Mouse (Mus musculus) embryonic facial prominence, embryonic 10.5 days (tissue): Measurements from ENCODE around the gene Irf1. TPM values are rescaled to one million over a fixed set of nuclear protein-coding genes. Genes with fewer than 3 reads are reported as not detected.
A peak's percentile ranks its signal among the peaks of the same experiment; 100 is the strongest.

Source experiments
- DNase-seq: peaks from one replicate; pipeline ENCODE4 v3.0.0-alpha.2; 2017; ENCODE audit warnings: low spot score
- H3K27ac ChIP-seq: fragments of 300-500 bp; sonication (generic); replicated peaks from 2 replicates; pipeline ENCODE4 v1.5.1; 2016; ENCODE audit warnings: mild to moderate bottlenecking
- H3K27me3 ChIP-seq: fragments of 300-500 bp; sonication (generic); replicated peaks from 2 replicates; pipeline ENCODE4 v1.6.1; 2016; ENCODE audit warnings: low read depth, mild to moderate bottlenecking; ENCODE audit not compliant: poor library complexity, severe bottlenecking
- H3K36me3 ChIP-seq: fragments of 300-500 bp; sonication (generic); replicated peaks from 2 replicates; pipeline ENCODE4 v1.6.1; 2016; ENCODE audit warnings: mild to moderate bottlenecking, moderate library complexity
- H3K4me1 ChIP-seq: fragments of 300-500 bp; sonication (generic); 2 replicates; pipeline ENCODE4 v1.6.1; 2016
- H3K4me3 ChIP-seq: fragments of 300-500 bp; sonication (generic); 2 replicates; pipeline ENCODE4 v1.5.1; 2016; ENCODE audit warnings: mild to moderate bottlenecking, moderate library complexity
- H3K9me3 ChIP-seq: fragments of 300-500 bp; sonication (generic); 2 replicates; pipeline ENCODE4 v1.6.1; 2016; ENCODE audit warnings: mild to moderate bottlenecking
- WGBS: fragments of 180-500 bp; shearing (Covaris S2); methylation state at CpG from one replicate; pipeline ENCODE4 v1.1.7; 2016; 5-methylcytosine and 5-hydroxymethylcytosine counted together
- polyA plus RNA-seq: library from polyadenylated mRNA; unstranded; fragments of >200 nt; fragmentation: Nextera tagmentation; extraction: Ambion mirVana; gene quantifications from 2 replicates; pipeline ENCODE4 v1.2.1, GENCODE M21; 2016

Irf1 gene
- polyA plus RNA-seq, 1 experiment from 2014 or later, result 7.0 TPM

DNA sequence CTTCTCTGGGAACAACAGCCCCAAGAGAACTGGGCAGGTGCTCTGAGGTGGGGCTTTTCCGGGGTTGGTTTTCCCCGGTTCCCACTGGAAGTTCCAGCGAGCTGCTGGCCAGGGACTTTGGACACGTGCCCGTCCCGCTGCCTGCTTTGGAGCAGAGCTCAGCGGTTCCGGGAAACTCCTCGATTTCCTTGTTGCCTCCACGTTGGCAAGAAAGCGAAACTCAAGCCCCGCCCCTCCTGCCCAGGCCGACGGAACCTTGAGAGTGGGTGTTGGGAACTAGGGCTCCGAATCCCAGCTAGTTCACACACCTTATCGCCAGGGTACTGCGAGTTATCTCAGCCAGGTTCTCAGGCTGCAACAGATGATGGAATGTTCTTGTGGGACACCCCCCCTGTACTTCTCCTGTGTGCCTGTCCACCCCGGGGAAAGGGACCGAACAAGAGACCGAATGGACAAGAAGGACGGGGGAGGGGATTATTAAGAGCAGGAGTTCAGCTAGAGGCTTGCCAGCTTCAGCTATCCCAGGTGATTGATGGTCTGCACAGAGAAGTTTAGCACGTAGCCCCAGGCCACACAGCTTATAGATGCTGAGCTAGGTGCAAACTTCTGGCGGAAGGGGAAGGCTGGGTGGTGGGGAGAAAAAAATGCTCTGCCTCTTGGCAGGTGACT is 6.9 kb upstream of the Irf1 start:
- peak; percentile 47 for DNase-seq
- Histone ChIP-seq H3K36me3 (no peaks in the 10 kb centered on the region), H3K27me3 (peaks cover 83% of the 10 kb centered on the region), H3K9me3 (no peaks in the 10 kb centered on the region), H3K4me3 (peak overlapping the region; percentile 54), H3K4me1 (peaks cover 57% of the 10 kb centered on the region), H3K27ac (peak overlapping the region; percentile 88)
- 8% methylated on average over 23 of the region's 23 CpGs for WGBS

DNA sequence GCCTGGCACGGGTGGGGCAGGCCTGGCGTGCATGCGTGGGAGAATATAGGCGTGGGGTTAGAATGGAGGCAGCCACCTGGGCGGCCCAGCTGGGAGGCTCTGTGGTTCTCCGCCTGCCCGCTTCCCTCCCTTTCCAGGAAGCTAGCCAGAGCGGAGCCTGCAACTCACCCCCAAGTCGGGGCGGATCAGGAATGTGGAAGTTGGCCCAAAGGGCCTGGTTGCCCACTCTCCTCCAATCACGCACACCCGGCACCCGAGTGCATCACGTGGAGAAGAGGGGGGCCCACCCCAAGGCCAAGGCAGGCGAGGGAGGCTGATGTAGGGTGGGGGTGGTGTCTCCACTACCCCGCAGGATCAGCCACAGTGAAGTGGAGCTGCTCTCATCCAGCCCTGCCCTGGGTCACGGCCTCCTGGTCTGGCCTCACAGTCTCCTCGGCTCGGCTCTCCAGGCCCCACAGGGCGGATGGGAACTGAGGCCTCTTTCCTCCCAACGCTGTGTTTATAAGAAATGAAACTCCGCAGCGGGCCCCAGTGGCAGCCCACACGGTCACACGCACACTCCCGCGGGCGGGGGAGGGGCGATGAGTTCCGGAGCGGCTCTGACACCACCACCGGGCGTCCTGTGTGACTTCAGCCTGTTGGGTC is 6.2 kb upstream of the Irf1 start:
- H3K36me3 ChIP-seq, result no peaks in the 10 kb centered on the region
- peak; percentile 83 for DNase-seq
- H3K27me3 ChIP-seq, result peaks cover 89% of the 10 kb centered on the region
- peaks cover 52% of the 10 kb centered on the region for H3K4me1 ChIP-seq
- H3K9me3 ChIP-seq, result no peaks in the 10 kb centered on the region
- 2% methylated on average over 33 of the region's 33 CpGs for WGBS
- H3K27ac ChIP-seq, result peak overlapping the region; percentile 88
- H3K4me3 ChIP-seq, result peak overlapping the region; percentile 54

DNA sequence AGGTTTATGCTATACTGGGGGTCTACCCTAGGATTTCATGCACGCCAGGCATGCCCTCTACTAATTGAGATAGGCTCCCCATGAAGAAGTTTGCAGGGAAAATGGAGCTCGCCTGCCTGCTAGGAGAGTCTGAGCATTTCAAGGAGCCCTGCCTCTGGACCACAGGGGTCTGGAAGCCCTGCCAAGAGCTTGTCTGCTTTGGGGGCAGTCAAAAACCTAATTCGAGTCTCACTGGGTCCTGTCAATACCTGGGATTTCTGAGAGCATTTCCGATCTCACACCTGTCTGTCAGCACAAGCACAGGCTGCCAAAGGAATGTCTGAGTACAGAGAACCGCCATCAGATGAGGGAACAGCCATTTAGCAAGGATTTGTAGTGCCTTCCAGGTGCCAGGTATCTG is 5.2 kb upstream of the Irf1 start:
- no peak for DNase-seq
- H3K27me3 ChIP-seq, result peaks cover 90% of the 10 kb centered on the region
- H3K4me3 ChIP-seq, result no peak overlapping the region
- WGBS, result 38% methylated on average over 5 of the region's 5 CpGs
- no peaks in the 10 kb centered on the region for H3K36me3 ChIP-seq
- no peak overlapping the region for H3K27ac ChIP-seq
- peaks cover 52% of the 10 kb centered on the region for H3K4me1 ChIP-seq
- H3K9me3 ChIP-seq, result no peaks in the 10 kb centered on the region

DNA sequence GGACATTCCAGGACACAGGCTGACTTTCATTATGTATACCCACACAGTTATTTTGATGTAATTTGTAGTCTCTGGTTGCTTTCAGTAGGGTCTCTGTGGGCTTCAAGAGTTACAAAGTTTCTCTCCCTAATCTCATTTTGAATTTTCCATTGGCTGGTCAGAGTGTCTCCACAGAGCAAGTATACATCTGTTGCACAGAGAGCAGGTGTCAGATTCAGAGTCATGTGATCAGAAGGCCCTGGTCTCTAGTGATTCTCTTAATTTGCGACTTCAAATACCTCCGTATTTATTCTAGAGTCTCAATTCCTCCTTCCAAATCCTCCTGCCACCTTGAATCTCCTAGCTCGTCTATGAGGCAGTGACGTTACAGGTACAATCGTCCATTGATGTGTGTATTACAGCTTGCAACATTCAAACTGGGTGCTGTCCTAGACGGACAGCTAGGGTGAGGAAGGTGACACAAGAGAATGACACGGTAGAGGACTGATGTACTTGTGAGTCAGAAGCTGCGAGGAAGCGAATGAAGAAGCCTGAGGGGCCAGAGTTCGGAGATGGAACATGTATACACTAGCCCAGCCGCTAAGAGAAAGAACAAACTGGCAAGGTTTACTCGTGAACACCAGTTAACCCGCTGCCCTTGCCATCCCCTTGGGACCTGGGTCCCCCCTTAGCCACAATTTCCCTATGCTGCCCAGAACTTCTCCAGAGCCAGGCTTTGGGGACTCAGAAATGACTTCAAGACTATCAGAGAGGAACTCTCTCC is 1.2 kb upstream of the Irf1 start:
- Histone ChIP-seq H3K27me3 (peaks cover 77% of the 10 kb centered on the region), H3K4me3 (no peak overlapping the region), H3K9me3 (no peaks in the 10 kb centered on the region), H3K36me3 (peaks cover 2% of the 10 kb centered on the region; the same call in 1 of the 2 replicates), H3K4me1 (peaks cover 40% of the 10 kb centered on the region), H3K27ac (no peak overlapping the region)
- DNase-seq, result no peak
- WGBS, result 71% methylated on average over 13 of the region's 13 CpGs

DNA sequence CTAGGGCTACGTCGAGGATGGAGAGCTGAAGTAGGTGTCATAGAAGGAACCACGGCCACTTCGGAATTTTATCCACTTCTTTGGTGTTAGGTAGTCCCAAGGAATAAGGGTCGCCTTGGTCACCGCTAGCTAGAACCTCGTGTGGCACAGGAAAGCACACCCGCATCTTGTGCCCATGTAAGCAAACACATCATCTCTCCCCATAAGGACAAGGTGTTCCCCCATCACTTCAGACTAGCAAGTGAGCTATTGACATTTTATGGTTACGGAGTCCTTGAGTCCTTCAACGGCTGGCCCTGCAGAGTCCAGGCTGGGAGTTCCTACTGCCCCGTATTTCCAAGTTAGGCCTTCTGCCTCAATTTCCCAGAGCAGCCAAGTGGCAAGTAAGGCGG is 633 bp upstream of the Irf1 start:
- Histone ChIP-seq H3K36me3 (peaks cover 7% of the 10 kb centered on the region), H3K27ac (0 out of 2 replicates have a peak overlapping the region, but pooled peaks have one; percentile 82), H3K9me3 (no peaks in the 10 kb centered on the region), H3K4me3 (peak overlapping the region; percentile 92), H3K27me3 (peaks cover 71% of the 10 kb centered on the region), H3K4me1 (peaks cover 35% of the 10 kb centered on the region)
- WGBS, result 54% methylated on average over 12 of the region's 12 CpGs
- DNase-seq, result no peak

DNA sequence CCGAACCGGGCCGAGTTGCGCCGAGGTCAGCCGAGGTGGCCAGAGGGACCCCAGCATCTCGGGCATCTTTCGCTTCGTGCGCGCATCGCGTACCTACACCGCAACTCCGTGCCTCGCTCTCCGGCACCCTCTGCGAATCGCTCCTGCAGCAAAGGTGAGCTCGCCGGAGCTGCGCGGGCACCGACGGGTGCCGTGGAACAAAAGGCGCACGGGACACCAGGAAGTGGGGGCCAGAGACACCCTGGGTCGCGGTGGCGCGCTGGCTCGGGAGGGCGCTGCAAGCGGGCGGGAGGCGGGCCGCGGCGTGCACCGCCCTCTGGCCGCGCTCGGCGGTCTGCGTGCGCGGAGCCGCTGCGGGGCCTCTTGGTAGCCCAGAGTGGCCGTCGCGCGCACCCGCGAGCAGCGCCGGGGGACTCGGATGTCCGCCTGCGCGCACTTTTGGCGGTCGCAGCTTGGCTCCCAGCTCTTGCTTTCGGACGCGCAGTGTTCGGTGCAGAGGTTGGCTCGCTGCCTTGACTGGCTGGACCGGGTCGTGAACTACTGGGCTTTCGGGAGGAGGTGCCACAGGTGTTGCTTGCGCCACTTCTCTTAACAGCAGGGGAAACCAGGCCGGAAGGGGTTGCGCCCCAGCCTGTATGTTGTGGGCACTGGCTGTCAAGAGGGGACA is 444 bp downstream of the Irf1 start:
- Histone ChIP-seq H3K27ac (peak overlapping the region; percentile 82), H3K9me3 (no peaks in the 10 kb centered on the region), H3K4me3 (peak overlapping the region; percentile 92), H3K36me3 (peaks cover 18% of the 10 kb centered on the region), H3K4me1 (peaks cover 31% of the 10 kb centered on the region), H3K27me3 (peaks cover 68% of the 10 kb centered on the region)
- peak; percentile 83 for DNase-seq
- under 1% methylated on average over 75 of the region's 75 CpGs for WGBS

DNA sequence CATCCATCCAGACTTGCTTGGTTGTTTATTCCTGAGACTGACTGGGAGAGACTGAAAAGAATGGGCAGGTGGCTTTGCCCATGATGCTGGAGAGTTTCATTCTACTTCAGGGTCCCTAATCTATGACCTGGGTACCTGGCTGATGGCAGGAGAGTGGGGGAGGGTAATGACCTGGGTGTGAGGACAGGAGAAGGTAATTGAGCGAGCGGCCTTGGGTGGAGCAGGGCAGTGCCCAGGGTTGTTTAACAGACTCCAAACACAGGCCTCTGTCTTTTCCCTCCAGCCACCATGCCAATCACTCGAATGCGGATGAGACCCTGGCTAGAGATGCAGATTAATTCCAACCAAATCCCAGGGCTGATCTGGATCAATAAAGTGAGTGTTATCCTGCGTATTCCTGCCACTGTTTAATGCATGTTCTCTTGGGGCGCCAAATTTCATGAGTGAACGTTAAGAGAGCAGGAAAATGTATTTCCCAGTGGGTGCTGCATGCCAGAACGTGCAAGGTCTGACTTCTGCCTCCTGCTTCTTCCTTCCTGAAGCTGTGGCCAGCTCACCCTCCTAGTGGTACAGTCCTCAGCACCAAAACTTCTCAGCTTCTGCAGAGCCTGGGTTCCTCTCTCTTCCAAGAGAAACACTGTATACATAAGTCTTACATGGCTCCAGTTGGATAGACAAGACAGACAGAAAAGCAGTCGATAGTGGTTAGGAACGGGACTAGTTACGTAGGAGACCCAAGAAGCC is 1.4 kb downstream of the Irf1 start:
- Histone ChIP-seq H3K9me3 (no peaks in the 10 kb centered on the region), H3K27ac (no peak overlapping the region), H3K36me3 (peaks cover 25% of the 10 kb centered on the region), H3K4me1 (peaks cover 31% of the 10 kb centered on the region), H3K4me3 (peak overlapping the region; percentile 92), H3K27me3 (peaks cover 59% of the 10 kb centered on the region)
- no peak for DNase-seq
- 89% methylated on average over 11 of the region's 11 CpGs for WGBS

DNA sequence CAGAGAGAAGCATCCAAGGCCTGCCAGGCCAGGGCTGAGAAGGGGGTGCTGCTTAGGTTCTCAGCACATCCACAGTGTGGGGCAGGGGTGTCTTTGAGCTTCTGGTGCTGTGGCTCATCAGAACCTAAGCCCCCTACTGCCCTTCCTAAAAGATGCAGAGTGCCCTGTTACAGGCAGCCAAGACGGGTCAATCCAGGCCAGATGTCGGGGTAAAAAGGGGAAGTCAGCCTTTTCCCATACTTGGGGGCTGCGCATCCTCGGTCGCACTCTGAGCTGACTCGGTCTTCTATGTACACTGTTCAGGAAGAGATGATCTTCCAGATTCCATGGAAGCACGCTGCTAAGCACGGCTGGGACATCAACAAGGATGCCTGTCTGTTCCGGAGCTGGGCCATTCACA is 2.7 kb downstream of the Irf1 start:
- H3K4me3 ChIP-seq, result no peak overlapping the region

DNA sequence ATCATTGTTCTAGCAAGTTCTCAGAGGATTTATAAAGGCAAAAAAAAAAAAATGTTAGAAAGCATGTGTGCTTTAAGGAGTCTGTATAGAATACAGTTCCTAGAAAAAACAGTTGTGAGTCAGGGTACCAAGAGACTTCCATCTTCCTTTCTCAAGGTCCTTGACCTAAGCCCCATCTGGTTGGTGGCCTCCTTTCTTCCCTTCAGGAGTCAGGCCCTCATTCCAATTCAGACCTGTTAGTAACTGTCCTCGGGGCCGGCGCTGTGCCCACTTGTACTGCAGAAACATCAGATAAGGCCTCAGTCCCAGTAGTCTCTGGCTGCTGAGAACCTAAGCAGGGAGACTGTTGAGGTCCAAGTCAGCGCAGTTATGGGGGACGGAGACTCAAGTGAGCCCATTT is 3.3 kb downstream of the Irf1 start, which contains the start of gene Gm17334:
Gene Gm17334, minus strand, starts transcription at position 101 of the 400 bp plus-strand sequence.
- Histone ChIP-seq H3K36me3 (peaks cover 34% of the 10 kb centered on the region), H3K4me1 (peaks cover 31% of the 10 kb centered on the region), H3K9me3 (no peaks in the 10 kb centered on the region), H3K4me3 (no peak within 1 kb of the TSS), H3K27me3 (peaks cover 48% of the 10 kb centered on the region), H3K27ac (no peak within 1 kb of the TSS)
- WGBS, result 86% methylated on average over 5 of the region's 5 CpGs
- DNase-seq, result no peak

More for the DNA sequence above, 2.7 kb downstream of the Irf1 start:
- DNase-seq, result no peak
- 76% methylated on average over 9 of the region's 9 CpGs for WGBS
- peaks cover 34% of the 10 kb centered on the region for H3K36me3 ChIP-seq
- H3K27ac ChIP-seq, result no peak overlapping the region
- no peaks in the 10 kb centered on the region for H3K9me3 ChIP-seq
- peaks cover 31% of the 10 kb centered on the region for H3K4me1 ChIP-seq
- peaks cover 49% of the 10 kb centered on the region for H3K27me3 ChIP-seq

DNA sequence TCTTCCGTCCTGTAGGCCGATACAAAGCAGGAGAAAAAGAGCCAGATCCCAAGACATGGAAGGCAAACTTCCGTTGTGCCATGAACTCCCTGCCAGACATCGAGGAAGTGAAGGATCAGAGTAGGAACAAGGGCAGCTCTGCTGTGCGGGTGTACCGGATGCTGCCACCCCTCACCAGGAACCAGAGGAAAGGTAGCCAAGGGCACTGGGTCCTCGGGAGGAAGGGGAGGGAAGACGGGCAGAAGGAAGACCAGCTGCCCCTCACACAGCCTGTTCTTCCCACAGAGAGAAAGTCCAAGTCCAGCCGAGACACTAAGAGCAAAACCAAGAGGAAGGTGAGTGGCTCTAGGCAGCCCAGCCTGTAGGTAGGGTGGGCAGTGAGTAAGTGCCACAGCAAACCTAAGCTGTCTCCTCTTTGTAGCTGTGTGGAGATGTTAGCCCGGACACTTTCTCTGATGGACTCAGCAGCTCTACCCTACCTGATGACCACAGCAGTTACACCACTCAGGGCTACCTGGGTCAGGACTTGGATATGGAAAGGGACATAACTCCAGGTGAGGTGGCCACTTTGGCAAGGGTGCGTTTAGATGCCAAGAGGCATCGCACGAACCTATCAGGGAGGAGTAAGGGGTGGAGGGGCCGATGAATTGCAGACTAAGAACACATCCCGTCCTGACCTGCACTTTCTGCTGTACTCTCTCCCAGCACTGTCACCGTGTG is 4.0 kb downstream of the Irf1 start:
- Histone ChIP-seq H3K36me3 (peaks cover 34% of the 10 kb centered on the region), H3K27me3 (peaks cover 41% of the 10 kb centered on the region), H3K4me3 (no peak overlapping the region), H3K9me3 (no peaks in the 10 kb centered on the region), H3K4me1 (peaks cover 29% of the 10 kb centered on the region), H3K27ac (no peak overlapping the region)
- WGBS, result 90% methylated on average over 16 of the region's 16 CpGs
- DNase-seq, result no peak

DNA sequence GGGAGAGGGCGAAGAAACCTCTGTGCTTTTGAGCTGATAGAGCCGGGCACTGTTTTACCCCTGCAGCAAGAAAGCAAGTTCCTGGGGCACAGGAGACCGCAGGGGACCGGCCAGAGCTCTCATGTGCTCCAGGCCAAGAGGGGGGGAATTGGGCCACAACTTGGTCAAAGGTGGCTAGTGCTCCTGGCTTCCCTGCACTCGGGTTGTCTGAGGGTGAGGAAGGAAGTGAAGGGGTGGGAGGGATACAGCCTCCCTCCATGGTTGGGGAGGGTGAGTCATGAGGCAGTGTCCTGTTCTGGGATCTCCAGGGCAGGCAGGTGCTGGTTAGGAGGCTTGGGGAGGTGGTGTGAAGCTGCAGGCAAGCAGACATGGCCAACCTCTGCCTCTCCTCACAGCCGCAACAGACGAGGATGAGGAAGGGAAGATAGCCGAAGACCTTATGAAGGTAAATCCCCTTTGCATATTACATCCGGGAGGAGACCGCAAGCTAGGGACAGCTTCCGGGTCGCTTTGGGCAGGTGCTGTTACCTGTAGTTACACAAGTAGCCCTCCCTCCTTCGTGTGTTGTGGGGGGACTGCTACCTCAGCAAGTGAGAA is 4.9 kb downstream of the Irf1 start:
- Histone ChIP-seq H3K36me3 (peaks cover 34% of the 10 kb centered on the region), H3K27ac (no peak overlapping the region), H3K27me3 (peaks cover 31% of the 10 kb centered on the region), H3K4me1 (peaks cover 19% of the 10 kb centered on the region), H3K9me3 (no peaks in the 10 kb centered on the region), H3K4me3 (no peak overlapping the region)
- 86% methylated on average over 13 of the region's 13 CpGs for WGBS
- no peak for DNase-seq
